Mouse (Mus musculus) thymus, adult 2 months (tissue): Measurements from ENCODE around the gene Sgms1.

Experiments
- CTCF ChIP-seq: fragments of 200-500 bp; IDR thresholded peaks from 2 replicates; pipeline ENCODE4 v1.5.1; 2012; ENCODE audit warnings: mild to moderate bottlenecking, control low read depth, low read length, moderate library complexity, borderline replicate concordance; ENCODE audit not compliant: control insufficient read depth, poor library complexity, insufficient read depth; ENCODE audit errors: extremely low read depth
- POLR2A ChIP-seq: fragments of 200-500 bp; IDR thresholded peaks from 2 replicates; pipeline ENCODE4 v1.6.1; 2012; ENCODE audit warnings: mild to moderate bottlenecking, low read length, control low read depth, moderate library complexity; ENCODE audit not compliant: control insufficient read depth, poor library complexity, insufficient read depth; ENCODE audit errors: extremely low read depth

- TF ChIP-seq CTCF (no peak), POLR2A (no peak)
Observed at GRCm38 (mm10) chr19:32194074-32194473, 195.4 kb downstream of the Sgms1 start.
